Mouse (Mus musculus): ENCODE measurements around the gene Hif3a.
A peak's percentile ranks its signal among the peaks of the same experiment; 100 is the strongest.

Hif3a gene

GRCm38 (mm10) chr7:17022176-17022575 lies 40.1 kb downstream of the Hif3a start:
- peak; percentile 75 for DNase-seq

GRCm38 (mm10) chr7:17019426-17020166 lies 42.6 kb downstream of the Hif3a start:
- DNase-seq: peak; percentile 58

GRCm38 (mm10) chr7:17017921-17018320 lies 44.3 kb downstream of the Hif3a start:
- peak; percentile 58 for DNase-seq

- DNase-seq: peak; percentile 99
These were observed 45.2 kb downstream of the Hif3a start for GRCm38 (mm10) chr7:17017036-17017435.

- peak; percentile 67 for DNase-seq
These were observed 46.8 kb downstream of the Hif3a start for GRCm38 (mm10) chr7:17015381-17015780.

- DNase-seq: peak; percentile 75
These were observed 50.2 kb downstream of the Hif3a start for GRCm38 (mm10) chr7:17011909-17012590.

- DNase-seq: no peak
These were observed 52.2 kb downstream of the Hif3a start for GRCm38 (mm10) chr7:17010010-17010347.

GRCm38 (mm10) chr7:17009326-17010009 lies 52.8 kb downstream of the Hif3a start:
- peak; percentile 32 for DNase-seq

GRCm38 (mm10) chr7:17007300-17007699 lies 54.9 kb downstream of the Hif3a start:
- DNase-seq: peak; percentile 57

- peak; percentile 73 for DNase-seq
These were observed 57.5 kb downstream of the Hif3a start for GRCm38 (mm10) chr7:17004716-17005115.

GRCm38 (mm10) chr7:17003230-17003960 lies 58.8 kb downstream of the Hif3a start:
- peak; percentile 87 for DNase-seq

GRCm38 (mm10) chr7:17002375-17003195 lies 59.6 kb downstream of the Hif3a start:
- peak; percentile 86 for DNase-seq

- DNase-seq: peak; percentile 84
These were observed 62.6 kb downstream of the Hif3a start for GRCm38 (mm10) chr7:16999650-17000049.

GRCm38 (mm10) chr7:16999233-16999632 lies 63.0 kb downstream of the Hif3a start:
- no peak for DNase-seq

GRCm38 (mm10) chr7:16995345-16995744 lies 66.9 kb downstream of the Hif3a start:
- no peak for DNase-seq

- DNase-seq: no peak
These were observed 67.8 kb downstream of the Hif3a start for GRCm38 (mm10) chr7:16994400-16994799.

GRCm38 (mm10) chr7:16993651-16994399 lies 68.4 kb downstream of the Hif3a start:
- no peak for DNase-seq

GRCm38 (mm10) chr7:16992451-16992807 lies 69.8 kb downstream of the Hif3a start, which contains the start of gene Ccdc8:
Gene Ccdc8 (plus strand): TSS chr7:16992708.
- DNase-seq: no peak

- no peak for DNase-seq
These were observed 70.4 kb downstream of the Hif3a start for GRCm38 (mm10) chr7:16991681-16992450.

GRCm38 (mm10) chr7:16990006-16990744 lies 72.1 kb downstream of the Hif3a start:
- DNase-seq: no peak
